Mouse (Mus musculus) gastrocnemius, postnatal 14 days (tissue): Measurements from ENCODE around the gene Nt5e. TPM values are rescaled to one million over a fixed set of nuclear protein-coding genes. Genes with fewer than 3 reads are reported as not detected.

ENCODE experiments used
- DNase-seq: peaks from one replicate; pipeline ENCODE4 v3.0.0; 2021; ENCODE audit warnings: mixed read lengths
- intact Hi-C: fragments of 180-260 bp; cut with DNase I; formaldehyde crosslinking; loops from one replicate; pipeline ENCODE4 v1.15.1; 2025; ENCODE audit warnings: low total_unique reads
- total RNA-seq, 2 experiments: library from RNA; stranded (reverse); gene quantifications; 2 replicates each; pipeline ENCODE4 v1.2.3; 2021

Gene Nt5e
- total RNA-seq, 2 experiments from 2014 or later = 4.8 to 5.2 TPM

GRCm38 (mm10) chr9:88373001-88373400 is 46.0 kb downstream of the Nt5e start:
- intact Hi-C loops = no loop called here
- no peak for DNase-seq

GRCm38 (mm10) chr9:88377483-88377882 is 50.5 kb downstream of the Nt5e start:
- DNase-seq = no peak
- intact Hi-C loops = no loop called here

- intact Hi-C loops = no loop called here
- DNase-seq = no peak
Measured at GRCm38 (mm10) chr9:88379057-88379456, 52.1 kb downstream of the Nt5e start.

GRCm38 (mm10) chr9:88380076-88380475 is 53.1 kb downstream of the Nt5e start:
- intact Hi-C loops = no loop called here
- no peak for DNase-seq

GRCm38 (mm10) chr9:88380542-88380941 is 53.5 kb downstream of the Nt5e start:
- intact Hi-C loops = no loop called here
- no peak for DNase-seq

- intact Hi-C loops = no loop called here
Measured at GRCm38 (mm10) chr9:88388826-88389225, 61.8 kb downstream of the Nt5e start.

GRCm38 (mm10) chr9:88394852-88395251 is 67.9 kb downstream of the Nt5e start:
- intact Hi-C loops = no loop called here
- no peak for DNase-seq

More at GRCm38 (mm10) chr9:88388826-88389225, 61.8 kb downstream of the Nt5e start:
- no peak for DNase-seq

GRCm38 (mm10) chr9:88398461-88398860 is 71.5 kb downstream of the Nt5e start:
- no peak for DNase-seq
- intact Hi-C loops = no loop called here

GRCm38 (mm10) chr9:88404088-88404487 is 77.1 kb downstream of the Nt5e start:
- intact Hi-C loops = loop anchor here (5.0 kb wide), 1 partner anchor 162 kb away; no protein-coding TSS in a partner anchor
- peak; percentile 19 for DNase-seq

- DNase-seq = no peak
- intact Hi-C loops = loop anchor here (5.0 kb wide), 1 partner anchor 162 kb away; no protein-coding TSS in a partner anchor
Measured at GRCm38 (mm10) chr9:88404515-88404914, 77.5 kb downstream of the Nt5e start.

GRCm38 (mm10) chr9:88409978-88410377 is 83.0 kb downstream of the Nt5e start:
- intact Hi-C loops = no loop called here

GRCm38 (mm10) chr9:88416752-88417151 is 89.8 kb downstream of the Nt5e start:
- intact Hi-C loops = no loop called here
- no peak for DNase-seq

More at GRCm38 (mm10) chr9:88409978-88410377, 83.0 kb downstream of the Nt5e start:
- no peak for DNase-seq

Other genes starting within 250 kb of the Nt5e start
- gene Snx14, start 111.8 kb downstream of the Nt5e start, total RNA-seq = 10 to 100 TPM; 11.7 to 13.9 TPM
- 1 to 10 TPM in 1 of 2 experiments, not detected in 1; 1.3 TPM for gene Gm20537, start 129.4 kb downstream of the Nt5e start, total RNA-seq
- gene Syncrip, start 155.4 kb downstream of the Nt5e start, total RNA-seq = 10 to 100 TPM; 43.7 to 56.5 TPM
- 1 to 10 TPM; 6.1 to 6.4 TPM for gene Zfp949, start 220.8 kb downstream of the Nt5e start, total RNA-seq